Mouse (Mus musculus) ES-Bruce4 (cell line): ENCODE results near the gene Cep104. TPM values are rescaled to one million over a fixed set of nuclear protein-coding genes. Genes with fewer than 3 reads are reported as not detected.

Source experiments
- H3K27ac ChIP-seq: 2 replicates; pipeline ENCODE4 v1.5.1; 2012; ENCODE audit warnings: low read length, inconsistent platforms; ENCODE audit not compliant: insufficient read depth
- H3K27me3 ChIP-seq: 2 replicates; pipeline ENCODE4 v1.6.1; 2012; ENCODE audit warnings: mild to moderate bottlenecking, low read length, inconsistent platforms; ENCODE audit not compliant: control insufficient read depth, poor library complexity, insufficient read depth, severe bottlenecking
- H3K36me3 ChIP-seq: 2 replicates; pipeline ENCODE4 v1.6.1; 2012; ENCODE audit warnings: inconsistent platforms, mild to moderate bottlenecking, low read length, moderate library complexity; ENCODE audit not compliant: control insufficient read depth, poor library complexity, insufficient read depth, severe bottlenecking
- H3K4me1 ChIP-seq: one replicate; pipeline ENCODE4 v1.8.1; 2011; ENCODE audit warnings: low read length; ENCODE audit not compliant: control insufficient read depth, insufficient read depth
- H3K4me3 ChIP-seq: 2 replicates; pipeline ENCODE4 v1.5.1; 2011; ENCODE audit warnings: low read depth, mild to moderate bottlenecking, low read length
- H3K9ac ChIP-seq: 2 replicates; pipeline ENCODE4 v1.6.1; 2012; ENCODE audit warnings: low read depth, mild to moderate bottlenecking, inconsistent platforms; ENCODE audit not compliant: poor library complexity, severe bottlenecking
- H3K9me3 ChIP-seq: replicated peaks from 2 replicates; pipeline ENCODE4 v1.6.1; 2012; ENCODE audit warnings: mild to moderate bottlenecking, low read length, inconsistent platforms; ENCODE audit not compliant: control insufficient read depth, poor library complexity, insufficient read depth, severe bottlenecking
- CTCF ChIP-seq: IDR thresholded peaks from one replicate; pipeline ENCODE4 v1.8.1; 2011; ENCODE audit warnings: low read depth, low read length
- EP300 ChIP-seq: IDR thresholded peaks from 2 replicates; pipeline ENCODE4 v1.6.1; 2011; ENCODE audit warnings: low read depth, low read length; ENCODE audit not compliant: insufficient read depth
- POLR2A ChIP-seq: IDR thresholded peaks from one replicate; pipeline ENCODE4 v1.8.1; 2011; ENCODE audit warnings: low read length; ENCODE audit not compliant: insufficient read depth
- polyA plus RNA-seq: library from polyadenylated mRNA; stranded (reverse); fragments of >200 nt; gene quantifications from 2 replicates; pipeline ENCODE4 v1.2.4, GENCODE M21; 2011; ENCODE audit warnings: low read depth; ENCODE audit not compliant: missing spikeins, insufficient read depth, insufficient read length

Cep104 gene
- polyA plus RNA-seq, 1 experiment: 17.6 TPM

- H3K27me3 ChIP-seq: no peaks in the 10 kb centered on the region
- no peak within 1 kb of the TSS for H3K27ac ChIP-seq
- H3K9me3 ChIP-seq: no peaks in the 10 kb centered on the region
These were observed 50.8 kb downstream of the Cep104 start, which contains the start of gene Smim1 for GRCm38 (mm10) chr4:154025641-154026440. TSS of gene Smim1 (minus strand) at chr4:154026230.

GRCm38 (mm10) chr4:154026441-154026761, 51.4 kb downstream of the Cep104 start:
- H3K36me3 ChIP-seq: no peaks in the 10 kb centered on the region
- TF ChIP-seq CTCF (no peak), POLR2A (no peak), EP300 (no peak)
- H3K9ac ChIP-seq: no peak overlapping the region
- H3K27me3 ChIP-seq: no peaks in the 10 kb centered on the region
- H3K4me1 ChIP-seq: no peaks in the 10 kb centered on the region
- H3K4me3 ChIP-seq: peak overlapping the region; percentile 42
- no peaks in the 10 kb centered on the region for H3K9me3 ChIP-seq
- no peak overlapping the region for H3K27ac ChIP-seq

More at GRCm38 (mm10) chr4:154025641-154026440, 50.8 kb downstream of the Cep104 start, which contains the start of gene Smim1:
- Histone ChIP-seq H3K4me3 (peak within 1 kb of the TSS; percentile 56), H3K9ac (peak within 1 kb of the TSS; percentile 14; the same call in 1 of the 2 replicates), H3K36me3 (no peaks in the 10 kb centered on the region), H3K4me1 (no peaks in the 10 kb centered on the region)
- TF ChIP-seq CTCF (peak; percentile 76), EP300 (no peak)

- H3K27me3 ChIP-seq: no peaks in the 10 kb centered on the region
- H3K27ac ChIP-seq: no peak overlapping the region
- H3K9me3 ChIP-seq: no peaks in the 10 kb centered on the region
- TF ChIP-seq POLR2A (no peak), CTCF (no peak), EP300 (no peak)
- H3K4me3 ChIP-seq: no peak overlapping the region
- H3K4me1 ChIP-seq: no peaks in the 10 kb centered on the region
- no peaks in the 10 kb centered on the region for H3K36me3 ChIP-seq
- H3K9ac ChIP-seq: no peak overlapping the region
These were observed 53.1 kb downstream of the Cep104 start for GRCm38 (mm10) chr4:154028066-154028465.

GRCm38 (mm10) chr4:154028646-154029045, 53.7 kb downstream of the Cep104 start:
- TF ChIP-seq POLR2A (no peak), CTCF (peak; percentile 26), EP300 (no peak)
- no peak overlapping the region for H3K27ac ChIP-seq
- no peaks in the 10 kb centered on the region for H3K9me3 ChIP-seq
- no peaks in the 10 kb centered on the region for H3K27me3 ChIP-seq
- H3K36me3 ChIP-seq: no peaks in the 10 kb centered on the region
- H3K4me1 ChIP-seq: no peaks in the 10 kb centered on the region
- H3K9ac ChIP-seq: no peak overlapping the region
- H3K4me3 ChIP-seq: no peak overlapping the region

GRCm38 (mm10) chr4:154037123-154037522, 62.1 kb downstream of the Cep104 start:
- H3K4me3 ChIP-seq: no peak overlapping the region
- H3K36me3 ChIP-seq: no peaks in the 10 kb centered on the region
- H3K27ac ChIP-seq: no peak overlapping the region
- no peaks in the 10 kb centered on the region for H3K27me3 ChIP-seq
- H3K9me3 ChIP-seq: no peaks in the 10 kb centered on the region
- H3K4me1 ChIP-seq: no peaks in the 10 kb centered on the region
- TF ChIP-seq POLR2A: no peak
- no peak for TF ChIP-seq EP300
- TF ChIP-seq CTCF: no peak
- no peak overlapping the region for H3K9ac ChIP-seq

- Histone ChIP-seq H3K9ac (no peak within 1 kb of the TSS), H3K4me1 (no peaks in the 10 kb centered on the region), H3K36me3 (no peaks in the 10 kb centered on the region), H3K9me3 (no peaks in the 10 kb centered on the region), H3K27ac (no peak within 1 kb of the TSS), H3K4me3 (no peak within 1 kb of the TSS), H3K27me3 (no peaks in the 10 kb centered on the region)
- TF ChIP-seq POLR2A (no peak), CTCF (no peak), EP300 (no peak)
These were observed 67.6 kb downstream of the Cep104 start, which contains the start of gene Ccdc27 for GRCm38 (mm10) chr4:154042577-154042976. TSS of gene Ccdc27 (minus strand) at chr4:154042677.
